Mouse (Mus musculus): Measurements from ENCODE around the gene Hhipl1.
A peak's percentile ranks its signal among the peaks of the same experiment; 100 is the strongest.

Hhipl1 gene

DNA sequence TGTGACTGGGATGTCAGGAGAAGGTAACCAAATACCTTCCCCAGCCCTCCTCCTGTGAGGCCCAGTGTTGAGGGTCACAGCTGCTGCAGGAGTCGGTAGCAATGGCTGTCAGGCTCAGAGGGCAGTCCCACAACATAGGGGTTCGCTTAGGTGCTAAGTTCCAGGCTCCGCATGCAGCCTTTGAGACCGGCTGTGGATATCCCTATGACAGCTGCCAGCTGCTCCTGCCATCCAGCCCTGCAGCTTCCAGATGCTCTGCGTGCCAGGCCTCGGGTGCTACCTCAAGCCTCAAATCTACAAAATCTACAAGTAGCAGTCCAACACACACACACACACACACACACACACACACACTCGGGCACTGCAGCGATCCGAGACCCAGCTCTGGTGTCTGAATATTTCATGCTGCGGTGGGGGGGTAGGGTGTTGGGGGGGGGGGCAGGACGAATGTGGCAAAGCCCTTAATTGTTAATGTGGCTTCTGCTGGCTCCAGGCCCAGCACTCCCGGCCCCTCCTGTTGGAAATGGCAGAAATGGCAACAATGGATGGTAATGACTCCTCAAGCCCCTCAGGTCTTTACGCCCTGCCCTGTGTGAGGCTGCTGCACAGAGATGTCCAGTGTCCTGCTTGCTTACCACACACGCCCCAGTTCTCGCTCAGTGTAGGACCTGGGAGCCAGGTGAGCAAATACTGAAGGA is 27.7 kb upstream of the Hhipl1 start:
- DNase-seq (ENCODE audit: low spot score), result peak; percentile 63

GRCm38 (mm10) chr12:108284455-108285224 is 21.4 kb upstream of the Hhipl1 start:
- DNase-seq (ENCODE audit: low spot score), result no peak

DNA sequence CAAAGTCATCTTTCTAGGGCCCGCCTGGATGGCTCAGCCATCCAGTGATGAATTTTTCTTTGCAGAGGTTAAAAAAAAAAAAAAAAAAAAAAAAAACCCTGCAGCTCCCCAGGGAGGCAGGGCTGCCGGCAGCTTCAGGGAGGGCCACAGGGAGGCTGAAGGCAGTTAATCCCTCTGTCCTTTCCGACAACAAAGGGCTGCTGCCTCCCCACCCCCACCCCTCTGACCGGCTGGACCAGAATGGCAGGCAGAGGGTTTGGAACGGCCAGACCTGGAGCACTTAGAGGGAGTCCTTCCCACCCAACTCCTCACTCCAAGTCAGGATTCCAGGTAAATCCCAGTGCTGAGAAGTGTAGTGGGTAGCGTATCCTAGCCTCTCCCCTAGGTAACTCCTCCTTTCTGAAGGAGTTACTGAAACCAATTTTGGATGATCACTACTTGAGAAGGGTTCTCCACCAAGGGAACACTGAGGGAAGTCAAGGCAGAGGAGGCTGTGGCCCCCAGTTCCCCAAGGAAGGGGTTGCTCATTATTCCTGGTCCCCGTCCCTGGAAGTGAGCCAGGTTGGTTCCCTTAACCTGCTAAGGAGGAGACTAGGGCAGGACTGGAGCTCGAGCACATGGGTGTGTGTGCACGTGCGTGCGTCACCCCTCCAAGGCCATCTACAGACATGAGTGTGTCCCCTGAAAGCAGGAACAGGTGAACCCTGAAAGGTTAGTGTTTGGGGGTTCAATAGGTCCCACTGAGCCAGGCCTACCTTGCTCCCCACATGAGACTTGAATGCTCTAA is 20.7 kb upstream of the Hhipl1 start:
- peak; percentile 58 for DNase-seq (ENCODE audit: low spot score)

- no peak for DNase-seq (ENCODE audit: low spot score)
Observed at GRCm38 (mm10) chr12:108286381-108286780, 19.7 kb upstream of the Hhipl1 start.

- no peak for DNase-seq (ENCODE audit: low spot score)
Observed at GRCm38 (mm10) chr12:108287011-108287410, 19.1 kb upstream of the Hhipl1 start.

GRCm38 (mm10) chr12:108288127-108288880 is 17.8 kb upstream of the Hhipl1 start:
- no peak for DNase-seq (ENCODE audit: low spot score)

DNA sequence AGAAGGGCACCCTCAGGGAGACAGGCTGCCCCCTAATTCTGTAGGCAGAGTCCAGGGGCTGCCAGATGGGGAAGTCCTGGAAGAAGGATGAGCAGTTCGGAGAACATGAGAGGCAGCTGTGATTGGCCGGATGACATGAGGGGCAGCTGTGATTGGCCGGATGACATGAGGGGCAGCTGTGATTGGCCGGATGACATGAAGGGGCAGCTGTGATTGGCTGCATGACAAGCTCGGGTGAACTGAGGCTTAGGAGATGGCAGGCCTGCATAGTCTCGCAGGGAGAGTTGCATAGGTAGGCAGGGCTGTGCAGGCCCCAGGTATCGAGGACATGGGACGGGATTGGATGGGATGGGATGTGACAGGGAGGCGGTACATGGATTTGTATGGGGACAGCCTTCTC is 13.7 kb upstream of the Hhipl1 start:
- DNase-seq (ENCODE audit: low spot score), result no peak

GRCm38 (mm10) chr12:108292957-108293356 is 13.1 kb upstream of the Hhipl1 start:
- peak; percentile 71 for DNase-seq (ENCODE audit: low spot score)

DNA sequence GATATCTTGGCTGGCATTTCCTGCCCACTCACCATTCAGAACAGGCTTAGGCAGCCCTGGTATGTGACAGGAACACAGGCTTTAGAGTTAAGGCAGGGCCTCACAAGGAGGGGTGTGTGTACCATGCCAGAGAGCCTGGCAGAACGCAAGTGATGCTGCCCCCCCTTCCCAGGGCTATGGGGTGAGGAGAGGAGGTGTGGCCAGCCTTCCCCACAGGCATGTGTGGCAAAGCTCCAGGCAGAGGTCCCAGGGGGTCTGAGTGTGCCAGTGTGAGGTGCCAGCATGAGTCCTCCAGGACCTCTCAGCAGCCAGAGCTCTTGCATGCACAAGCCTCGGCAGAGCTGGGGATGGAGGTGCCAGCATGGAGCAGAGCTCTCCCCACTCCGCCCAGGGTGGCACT is 11.4 kb upstream of the Hhipl1 start:
- peak; percentile 78 for DNase-seq (ENCODE audit: low spot score)

DNA sequence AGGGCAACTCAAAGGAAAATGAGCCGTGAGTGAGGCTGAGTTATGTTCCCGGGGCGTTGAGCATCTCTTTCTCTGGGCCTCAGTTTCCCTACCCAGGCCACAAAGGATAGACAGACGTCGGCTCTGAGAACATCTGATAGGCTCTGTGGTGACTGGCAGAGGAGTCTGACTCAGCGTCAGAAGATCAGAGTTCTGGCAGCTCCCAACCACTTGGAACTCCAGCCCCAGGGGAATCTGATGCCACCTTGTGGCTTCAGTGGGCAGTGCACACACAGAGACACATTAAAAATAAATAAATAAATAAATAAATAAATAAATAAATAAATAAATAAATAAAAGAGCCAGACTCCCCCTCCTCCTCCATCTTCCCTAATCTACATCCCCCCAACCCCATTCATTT is 9.0 kb upstream of the Hhipl1 start:
- no peak for DNase-seq (ENCODE audit: low spot score)

GRCm38 (mm10) chr12:108301006-108301405 is 5.1 kb upstream of the Hhipl1 start:
- no peak for DNase-seq (ENCODE audit: low spot score)

DNA sequence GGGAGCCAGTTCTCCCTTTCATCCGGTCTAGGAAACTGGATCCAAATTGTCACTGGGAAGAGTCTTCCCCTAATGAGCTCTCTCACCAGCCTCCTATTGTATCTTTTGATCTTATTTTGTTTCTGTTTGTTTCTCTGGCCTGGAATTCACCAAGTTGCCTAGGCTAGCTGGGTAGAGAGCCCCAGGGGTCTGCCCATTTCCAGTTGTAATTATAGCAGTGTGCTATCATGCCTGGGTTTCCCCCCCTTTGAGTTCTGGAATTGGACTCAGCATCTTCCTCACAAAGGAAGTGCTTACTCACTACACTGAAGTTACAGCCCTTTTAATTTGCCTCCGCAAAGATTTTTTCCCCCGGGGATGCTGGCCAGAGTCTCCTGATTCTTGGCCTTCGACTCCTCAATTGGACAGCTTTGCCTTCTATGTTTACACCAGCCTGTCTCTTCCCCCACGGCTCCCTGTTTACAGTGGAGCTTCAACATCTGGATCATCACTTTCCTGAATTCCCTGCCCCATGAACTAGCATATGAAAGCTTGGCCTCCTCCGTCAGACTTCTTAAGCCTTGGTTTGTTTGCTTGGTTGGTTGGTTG is 2.2 kb upstream of the Hhipl1 start:
- DNase-seq (ENCODE audit: low spot score), result peak; percentile 44

GRCm38 (mm10) chr12:108305172-108305571 is 898 bp upstream of the Hhipl1 start:
- DNase-seq (ENCODE audit: low spot score), result no peak

DNA sequence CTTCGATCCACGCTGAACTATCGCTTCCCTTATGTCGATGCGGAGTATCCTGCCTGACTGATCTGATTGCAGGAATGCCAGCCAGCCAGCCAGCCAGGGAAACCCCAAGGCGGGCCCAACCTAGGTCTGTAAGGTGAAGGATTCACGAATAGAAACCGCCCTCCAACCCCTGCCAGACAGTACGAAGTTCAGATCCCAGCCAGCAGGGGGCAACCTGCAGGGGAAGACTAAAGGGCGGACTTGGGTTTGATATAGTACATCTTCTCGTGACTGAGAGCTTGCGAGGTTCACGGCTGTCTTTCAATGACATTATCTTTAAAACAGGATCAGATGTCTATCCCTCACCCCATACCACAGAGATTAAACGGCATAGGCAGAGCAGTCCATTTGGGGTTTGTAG is 1.5 kb downstream of the Hhipl1 start:
- DNase-seq (ENCODE audit: low spot score), result peak; percentile 28

GRCm38 (mm10) chr12:108308363-108308856 is 2.3 kb downstream of the Hhipl1 start:
- DNase-seq (ENCODE audit: low spot score), result no peak

DNA sequence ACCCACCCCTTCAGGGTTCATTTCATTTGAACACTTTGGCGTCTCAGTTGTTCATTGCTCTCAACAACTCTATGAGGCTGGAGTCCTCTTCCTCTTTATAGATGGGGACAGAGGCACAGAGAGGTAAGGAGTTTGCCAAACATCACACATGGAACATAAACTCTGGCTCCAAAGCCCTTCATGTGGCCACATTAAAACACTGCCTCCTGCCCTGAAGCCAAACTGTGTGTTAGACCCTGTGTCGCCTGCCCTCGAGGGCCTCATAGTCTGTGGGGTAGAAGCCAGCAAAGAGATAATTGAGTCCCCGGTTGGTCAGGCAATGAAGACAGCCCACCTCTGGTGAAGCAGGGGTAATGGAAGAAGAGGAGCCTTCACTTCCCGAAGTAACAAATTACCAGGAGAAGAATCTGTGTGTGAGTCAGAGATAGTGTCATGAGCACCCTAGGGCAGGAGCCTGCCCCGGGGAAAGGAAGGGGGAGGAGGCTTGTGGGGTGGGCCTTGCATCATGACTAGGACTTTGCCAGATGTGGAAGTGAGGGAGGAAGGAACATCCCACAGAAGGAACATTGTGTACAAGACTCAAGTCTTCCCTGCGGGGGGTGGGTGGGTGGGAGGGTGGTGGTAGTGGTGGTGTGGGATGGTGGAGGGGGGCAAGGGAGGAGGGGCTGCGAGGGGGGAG is 3.2 kb downstream of the Hhipl1 start:
- DNase-seq (ENCODE audit: low spot score), result peak; percentile 62

DNA sequence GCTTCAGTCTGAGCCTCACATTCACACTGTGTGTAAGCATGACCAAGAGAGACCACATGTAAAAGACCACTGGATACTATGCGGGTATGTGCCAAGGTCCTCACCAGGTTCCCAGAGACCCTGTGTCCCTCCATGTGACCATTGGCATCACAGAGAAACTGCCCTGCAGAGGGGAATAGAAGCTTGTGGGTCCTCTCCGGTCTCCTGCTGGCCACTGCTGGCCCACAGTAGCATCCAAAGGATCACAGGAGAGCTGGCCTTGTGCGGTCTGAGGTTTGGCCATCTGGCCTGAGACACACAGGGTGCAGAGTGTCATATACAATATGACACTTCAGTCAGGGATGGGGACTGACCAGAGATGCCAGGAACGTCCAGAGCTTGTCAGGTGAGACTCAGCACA is 4.0 kb downstream of the Hhipl1 start:
- no peak for DNase-seq (ENCODE audit: low spot score)

GRCm38 (mm10) chr12:108310456-108311027 is 4.5 kb downstream of the Hhipl1 start:
- DNase-seq (ENCODE audit: low spot score), result peak; percentile 67

DNA sequence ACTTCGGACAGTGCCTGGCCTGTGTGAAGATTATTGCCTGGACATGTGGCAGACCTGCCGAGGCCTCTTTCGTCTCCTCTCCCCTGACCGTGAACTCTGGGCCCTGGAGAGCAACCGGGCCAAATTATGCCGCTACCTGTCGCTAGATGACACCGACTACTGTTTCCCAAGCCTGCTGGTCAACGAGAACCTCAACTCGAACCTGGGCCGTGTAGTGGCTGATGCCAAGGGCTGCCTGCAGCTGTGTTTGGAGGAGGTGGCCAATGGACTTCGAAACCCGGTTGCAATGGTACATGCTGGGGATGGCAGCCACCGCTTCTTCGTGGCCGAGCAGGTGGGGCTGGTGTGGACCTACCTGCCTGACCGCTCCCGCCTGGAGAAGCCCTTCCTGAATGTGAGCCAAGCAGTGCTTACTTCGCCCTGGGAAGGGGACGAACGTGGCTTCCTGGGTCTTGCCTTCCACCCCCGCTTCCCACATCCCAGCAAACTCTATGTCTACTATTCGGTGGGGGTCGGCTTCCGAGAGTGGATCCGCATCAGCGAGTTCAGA is 5.7 kb downstream of the Hhipl1 start:
- DNase-seq (ENCODE audit: low spot score), result no peak

DNA sequence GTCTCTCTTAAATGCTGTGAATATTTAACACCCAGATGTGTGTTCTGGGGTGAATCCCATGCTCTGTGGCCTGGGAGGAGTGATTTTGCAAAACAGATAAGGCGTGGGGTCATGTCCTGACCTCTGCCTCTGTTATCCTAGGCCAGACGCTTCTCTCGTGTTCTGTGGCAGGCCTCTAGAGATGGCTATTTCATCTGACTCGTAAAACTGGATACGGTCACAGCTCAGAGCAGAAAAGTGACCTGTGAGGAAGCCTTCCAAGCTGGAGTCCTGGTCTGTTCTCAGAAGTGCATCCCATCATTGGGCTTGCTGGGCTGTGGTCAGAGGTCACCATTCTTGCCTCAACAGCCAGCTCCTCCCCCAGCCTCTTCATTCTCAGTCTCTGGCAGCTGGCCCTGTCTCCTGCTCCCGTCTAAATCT is 6.4 kb downstream of the Hhipl1 start:
- no peak for DNase-seq (ENCODE audit: low spot score)

Data from MN1 (cell line).